Mouse (Mus musculus) forebrain, embryonic 13.5 days (tissue): ENCODE data around the gene Krtap4-6. TPM values are rescaled to one million over a fixed set of nuclear protein-coding genes. Genes with fewer than 3 reads are reported as not detected.
"Not testable (repeated sequence)": the region's sequence is repeated elsewhere in the genome, so short reads cannot be mapped to it uniquely, and the experiment has no call there.

Source experiments
- ATAC-seq: fragments of 200-750 bp; cut with Nextera tagmentation; 2 replicates; pipeline ENCODE4 v1.8.0; 2017
- H3K27ac ChIP-seq: fragments of 300-500 bp; sonication (generic); 2 replicates; pipeline ENCODE4 v1.5.1; 2015; ENCODE audit warnings: inconsistent platforms, mild to moderate bottlenecking, moderate library complexity
- H3K27me3 ChIP-seq: fragments of 300-500 bp; sonication (generic); 2 replicates; pipeline ENCODE4 v1.6.1; 2015; ENCODE audit warnings: mild to moderate bottlenecking, inconsistent platforms
- H3K36me3 ChIP-seq: fragments of 300-500 bp; sonication (generic); 2 replicates; pipeline ENCODE4 v1.6.1; 2015; ENCODE audit warnings: mild to moderate bottlenecking, inconsistent platforms; ENCODE audit not compliant: poor library complexity, severe bottlenecking
- H3K4me1 ChIP-seq: fragments of 300-500 bp; sonication (generic); 2 replicates; pipeline ENCODE4 v1.6.1; 2015; ENCODE audit warnings: inconsistent platforms
- H3K4me2 ChIP-seq: fragments of 300-500 bp; sonication (generic); 2 replicates; pipeline ENCODE4 v1.6.1; 2015; ENCODE audit warnings: inconsistent platforms, mild to moderate bottlenecking, moderate library complexity
- H3K4me3 ChIP-seq: fragments of 300-500 bp; sonication (generic); 2 replicates; pipeline ENCODE4 v1.5.1; 2015; ENCODE audit warnings: mild to moderate bottlenecking, inconsistent platforms
- H3K9ac ChIP-seq: fragments of 300-500 bp; sonication (generic); 2 replicates; pipeline ENCODE4 v1.6.1; 2015; ENCODE audit warnings: mild to moderate bottlenecking, inconsistent platforms
- H3K9me3 ChIP-seq: fragments of 300-500 bp; sonication (generic); replicated peaks from 2 replicates; pipeline ENCODE4 v1.6.1; 2016; ENCODE audit warnings: inconsistent platforms
- WGBS: fragments of 180-500 bp; shearing (Covaris S2); methylation state at CpG from one replicate; pipeline ENCODE4 v1.1.7; 2015; 5-methylcytosine and 5-hydroxymethylcytosine counted together
- polyA plus RNA-seq: library from polyadenylated mRNA; unstranded; fragments of >200 nt; fragmentation: Nextera tagmentation; extraction: Ambion mirVana; gene quantifications from 2 replicates; pipeline ENCODE4 v1.2.1, GENCODE M21; 2015

Krtap4-6 gene
- not detected in 2 replicates for polyA plus RNA-seq

GRCm38 (mm10) chr11:99665860-99666259 lies at the start of gene Krtap4-6:
TSS of gene Krtap4-6 (minus strand) at chr11:99665960.
- no peak for ATAC-seq
- Histone ChIP-seq H3K4me2 (no peak within 1 kb of the TSS), H3K4me3 (no peak within 1 kb of the TSS), H3K27ac (no peak within 1 kb of the TSS), H3K36me3 (no peaks in the 10 kb centered on the region), H3K9ac (no peak within 1 kb of the TSS), H3K9me3 (no peaks in the 10 kb centered on the region), H3K27me3 (no peaks in the 10 kb centered on the region), H3K4me1 (no peaks in the 10 kb centered on the region)

- WGBS, result 95% methylated on average over 1 of the region's 1 CpGs
- Histone ChIP-seq H3K27ac (no peak within 1 kb of the TSS), H3K27me3 (no peaks in the 10 kb centered on the region), H3K4me1 (no peaks in the 10 kb centered on the region), H3K9ac (no peak within 1 kb of the TSS), H3K4me3 (no peak within 1 kb of the TSS), H3K36me3 (no peaks in the 10 kb centered on the region), H3K4me2 (no peak within 1 kb of the TSS), H3K9me3 (no peaks in the 10 kb centered on the region)
- no peak for ATAC-seq
Measured at GRCm38 (mm10) chr11:99690463-99690862, 24.7 kb upstream of the Krtap4-6 start, which contains the start of gene Gm14190. TSS of gene Gm14190 (minus strand) at chr11:99690740.

DNA sequence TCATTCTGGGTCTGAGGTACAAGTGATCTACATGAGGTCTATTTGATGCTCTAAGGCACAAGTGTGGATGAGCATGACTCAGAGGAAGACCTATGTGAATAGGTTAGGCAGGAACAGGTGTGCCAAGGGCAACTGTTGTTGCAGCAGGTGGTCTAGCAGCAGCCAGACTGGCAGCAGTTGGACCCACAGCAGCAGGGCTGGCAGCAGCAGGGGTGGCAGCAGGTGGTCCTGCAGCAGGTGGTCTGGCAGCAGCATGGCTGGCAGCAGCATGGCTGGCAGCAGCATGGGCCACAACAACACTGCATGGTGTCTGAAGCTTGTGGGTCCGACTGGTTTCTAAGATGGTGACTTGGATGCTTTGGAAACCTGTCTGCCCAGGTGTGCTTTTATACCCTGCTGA lies 19.5 kb upstream of the Krtap4-6 start:
- WGBS, result 86% methylated on average over 1 of the region's 1 CpGs

GRCm38 (mm10) chr11:99683481-99683880 lies 17.7 kb upstream of the Krtap4-6 start:
- no peak for ATAC-seq
- H3K36me3 ChIP-seq, result no peaks in the 10 kb centered on the region
- no peaks in the 10 kb centered on the region for H3K27me3 ChIP-seq
- no peak overlapping the region for H3K27ac ChIP-seq
- WGBS, result 83% methylated on average over 2 of the region's 2 CpGs
- H3K4me2 ChIP-seq, result no peak overlapping the region
- no peaks in the 10 kb centered on the region for H3K4me1 ChIP-seq
- no peaks in the 10 kb centered on the region for H3K9me3 ChIP-seq
- H3K4me3 ChIP-seq, result no peak overlapping the region
- no peak overlapping the region for H3K9ac ChIP-seq

More for the DNA sequence above, 19.5 kb upstream of the Krtap4-6 start:
- H3K4me1 ChIP-seq, ATAC-seq, H3K4me3 ChIP-seq, H3K4me2 ChIP-seq, H3K36me3 ChIP-seq, H3K27ac ChIP-seq, H3K9me3 ChIP-seq, H3K27me3 ChIP-seq, H3K9ac ChIP-seq: not testable (repeated sequence)

DNA sequence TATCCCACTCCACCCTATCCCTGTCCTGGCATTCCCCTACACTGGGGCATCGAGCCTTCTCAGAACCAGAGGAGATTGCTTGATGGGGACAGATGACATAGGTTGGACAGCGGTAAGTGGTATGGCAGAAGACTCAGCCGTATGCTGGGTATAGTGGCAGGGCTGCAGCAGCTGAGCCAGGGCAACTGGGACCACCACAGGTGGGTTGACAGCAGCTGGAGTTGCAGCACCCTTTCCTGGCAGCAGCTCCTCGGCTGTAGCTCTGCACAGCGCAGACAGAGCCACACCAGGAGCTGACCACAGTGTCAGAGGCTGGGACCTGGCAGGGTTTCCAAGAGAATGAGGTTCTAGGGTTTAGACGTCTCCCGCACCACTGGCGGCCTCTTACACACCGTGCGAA lies 3.0 kb downstream of the Krtap4-6 start:
- H3K27me3 ChIP-seq, result no peaks in the 10 kb centered on the region
- no peak overlapping the region for H3K4me3 ChIP-seq
- no peak overlapping the region for H3K9ac ChIP-seq
- no peaks in the 10 kb centered on the region for H3K4me1 ChIP-seq
- no peak for ATAC-seq
- H3K27ac ChIP-seq, result no peak overlapping the region
- WGBS, result 93% methylated on average over 10 of the region's 10 CpGs
- H3K36me3 ChIP-seq, result no peaks in the 10 kb centered on the region
- H3K9me3 ChIP-seq, result no peaks in the 10 kb centered on the region
- H3K4me2 ChIP-seq, result no peak overlapping the region

DNA sequence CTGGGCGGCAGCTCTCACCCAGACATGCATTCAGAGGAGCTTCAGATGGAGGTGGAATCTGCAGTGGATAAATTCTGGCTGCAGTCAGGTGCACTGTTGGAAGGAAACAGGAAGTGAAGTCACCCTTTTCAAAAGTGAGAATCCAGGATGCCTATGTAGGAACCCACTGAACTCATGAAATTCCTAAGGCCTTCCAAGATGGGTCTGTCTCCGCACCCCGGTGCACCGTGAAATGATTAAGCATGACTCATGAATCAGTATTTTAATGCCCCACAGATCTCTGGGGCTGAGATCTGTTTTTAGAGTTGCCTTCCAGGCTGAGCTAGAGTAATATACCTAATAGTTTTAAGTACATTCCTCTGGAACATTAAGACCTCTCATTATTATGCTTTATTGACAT lies 6.5 kb downstream of the Krtap4-6 start:
- H3K27ac ChIP-seq, result no peak overlapping the region
- H3K36me3 ChIP-seq, result no peaks in the 10 kb centered on the region
- ATAC-seq, result no peak
- H3K4me1 ChIP-seq, result no peaks in the 10 kb centered on the region
- no peak overlapping the region for H3K4me2 ChIP-seq
- no peak overlapping the region for H3K9ac ChIP-seq
- H3K9me3 ChIP-seq, result no peaks in the 10 kb centered on the region
- H3K4me3 ChIP-seq, result no peak overlapping the region
- WGBS, result 89% methylated on average over 4 of the region's 4 CpGs
- H3K27me3 ChIP-seq, result no peaks in the 10 kb centered on the region

DNA sequence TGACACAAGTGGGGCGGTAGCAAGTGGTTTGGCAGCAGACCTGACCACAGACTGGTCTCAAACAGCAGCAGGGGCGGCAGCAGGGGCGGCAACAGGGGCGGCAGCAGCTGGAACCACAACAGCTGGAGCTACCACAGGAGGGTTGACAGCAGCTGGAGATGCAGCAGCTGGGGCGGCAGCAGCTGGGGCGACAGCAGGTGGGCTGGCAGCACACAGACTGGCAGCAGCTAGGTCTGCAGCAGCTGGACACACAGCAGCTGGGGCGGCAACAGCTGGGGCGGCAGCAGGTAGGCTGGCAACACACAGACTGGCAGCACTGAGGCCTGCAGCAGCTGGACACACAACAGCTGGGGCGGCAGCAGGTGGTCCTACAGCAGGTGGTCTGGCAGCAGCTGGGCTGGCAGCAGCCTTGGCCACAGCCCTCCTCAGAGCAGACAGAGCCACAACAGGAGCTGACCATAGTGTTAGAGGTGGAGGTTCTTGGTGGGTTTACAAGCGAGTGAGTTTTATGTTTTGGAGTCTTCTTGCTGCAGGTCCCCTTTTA lies 7.2 kb downstream of the Krtap4-6 start, which contains the start of gene Gm11563:
TSS of gene Gm11563 (minus strand) at position 494 of the 544 bp plus-strand sequence.
- not testable (repeated sequence) for H3K9ac ChIP-seq, H3K4me2 ChIP-seq, H3K9me3 ChIP-seq, H3K4me1 ChIP-seq, H3K36me3 ChIP-seq, H3K4me3 ChIP-seq, H3K27me3 ChIP-seq, ATAC-seq, H3K27ac ChIP-seq
- WGBS, result 68% methylated on average over 10 of the region's 10 CpGs

- ATAC-seq, result no peak
- H3K4me2 ChIP-seq, result no peak overlapping the region
- 47% methylated on average over 5 of the region's 5 CpGs for WGBS
Measured at GRCm38 (mm10) chr11:99657051-99657450, 8.7 kb downstream of the Krtap4-6 start.

GRCm38 (mm10) chr11:99650136-99650535 lies 15.6 kb downstream of the Krtap4-6 start, which contains the start of gene Gm11555:
TSS of gene Gm11555 (minus strand) at chr11:99650236.
- no peak within 1 kb of the TSS for H3K4me3 ChIP-seq
- no peak within 1 kb of the TSS for H3K9ac ChIP-seq
- H3K36me3 ChIP-seq, result no peaks in the 10 kb centered on the region
- no peaks in the 10 kb centered on the region for H3K4me1 ChIP-seq
- no peaks in the 10 kb centered on the region for H3K9me3 ChIP-seq
- no peak within 1 kb of the TSS for H3K27ac ChIP-seq
- no peaks in the 10 kb centered on the region for H3K27me3 ChIP-seq
- no peak for ATAC-seq
- no peak within 1 kb of the TSS for H3K4me2 ChIP-seq
- WGBS, result 88% methylated on average over 2 of the region's 2 CpGs

More at GRCm38 (mm10) chr11:99657051-99657450, 8.7 kb downstream of the Krtap4-6 start:
- Histone ChIP-seq H3K4me3 (no peak overlapping the region), H3K9me3 (no peaks in the 10 kb centered on the region), H3K27me3 (no peaks in the 10 kb centered on the region), H3K9ac (no peak overlapping the region), H3K4me1 (no peaks in the 10 kb centered on the region), H3K27ac (no peak overlapping the region), H3K36me3 (no peaks in the 10 kb centered on the region)

GRCm38 (mm10) chr11:99646444-99646843 lies 19.3 kb downstream of the Krtap4-6 start:
- ATAC-seq, result no peak
- H3K4me2 ChIP-seq, result no peak overlapping the region
- H3K4me3 ChIP-seq, result no peak overlapping the region
- WGBS, result 89% methylated on average over 15 of the region's 15 CpGs
- H3K36me3 ChIP-seq, result no peaks in the 10 kb centered on the region
- H3K4me1 ChIP-seq, result no peaks in the 10 kb centered on the region
- H3K27ac ChIP-seq, result no peak overlapping the region
- no peaks in the 10 kb centered on the region for H3K9me3 ChIP-seq
- H3K9ac ChIP-seq, result no peak overlapping the region
- H3K27me3 ChIP-seq, result no peaks in the 10 kb centered on the region

GRCm38 (mm10) chr11:99644351-99644750 lies 21.4 kb downstream of the Krtap4-6 start:
- Histone ChIP-seq H3K4me3 (no peak overlapping the region), H3K9ac (no peak overlapping the region), H3K4me2 (no peak overlapping the region), H3K36me3 (no peaks in the 10 kb centered on the region), H3K9me3 (no peaks in the 10 kb centered on the region), H3K4me1 (no peaks in the 10 kb centered on the region), H3K27me3 (no peaks in the 10 kb centered on the region), H3K27ac (no peak overlapping the region)
- no peak for ATAC-seq
- 72% methylated on average over 3 of the region's 3 CpGs for WGBS

DNA sequence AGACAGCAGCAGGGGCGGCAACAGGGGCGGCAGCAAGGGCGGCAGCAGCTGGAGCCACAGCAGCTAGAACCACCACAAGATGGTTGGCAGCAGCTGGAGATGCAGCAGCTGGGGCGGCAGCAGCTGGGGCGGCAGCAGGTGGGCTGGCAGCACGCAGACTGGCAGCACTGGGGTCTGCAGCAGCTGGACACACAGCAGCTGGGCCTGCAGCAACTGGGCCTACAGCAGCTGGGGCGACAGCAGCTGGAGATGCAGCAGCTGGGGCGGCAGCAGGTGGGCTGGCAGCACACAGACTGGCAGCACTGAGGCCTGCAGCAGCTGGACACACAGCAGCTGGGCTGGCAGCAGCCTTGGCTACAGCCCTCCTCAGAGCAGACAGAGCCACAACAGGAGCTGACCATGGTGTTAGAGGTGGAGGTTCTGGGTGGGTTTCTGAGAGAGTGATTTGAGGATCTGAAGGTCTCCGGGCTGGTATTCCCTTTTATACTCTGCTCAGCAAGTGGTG lies 22.1 kb downstream of the Krtap4-6 start, which contains the start of gene Krtap4-7:
TSS of gene Krtap4-7 (minus strand) at position 455 of the 505 bp plus-strand sequence.
- H3K9ac ChIP-seq, H3K27ac ChIP-seq, H3K4me3 ChIP-seq, H3K4me2 ChIP-seq, H3K9me3 ChIP-seq, H3K4me1 ChIP-seq, ATAC-seq, H3K36me3 ChIP-seq, H3K27me3 ChIP-seq: not testable (repeated sequence)
- 80% methylated on average over 8 of the region's 9 CpGs for WGBS

- Histone ChIP-seq H3K4me3 (no peak overlapping the region), H3K4me2 (no peak overlapping the region), H3K36me3 (no peaks in the 10 kb centered on the region), H3K4me1 (no peaks in the 10 kb centered on the region), H3K27ac (no peak overlapping the region), H3K27me3 (no peaks in the 10 kb centered on the region), H3K9ac (no peak overlapping the region), H3K9me3 (no peaks in the 10 kb centered on the region)
- no peak for ATAC-seq
- WGBS, result 30% methylated on average over 1 of the region's 1 CpGs
Measured at GRCm38 (mm10) chr11:99640926-99641325, 24.8 kb downstream of the Krtap4-6 start.
